Mouse (Mus musculus) kidney, adult 2 months (tissue): ENCODE data around the gene Sdc4. TPM values are rescaled to one million over a fixed set of nuclear protein-coding genes. Genes with fewer than 3 reads are reported as not detected.

ENCODE experiments used
- DNase-seq: peaks from one replicate; pipeline ENCODE4 v3.0.0; 2021
- H3K27ac ChIP-seq: fragments of 200-500 bp; 2 replicates; pipeline ENCODE4 v1.5.1; 2012; ENCODE audit warnings: low read depth, low read length, control low read depth, inconsistent platforms; ENCODE audit not compliant: insufficient read depth
- H3K27me3 ChIP-seq: fragments of 200-500 bp; replicated peaks from 2 replicates; pipeline ENCODE4 v1.6.1; 2012; ENCODE audit warnings: mild to moderate bottlenecking, moderate library complexity, low read length, inconsistent platforms; ENCODE audit not compliant: control insufficient read depth, insufficient read depth
- H3K36me3 ChIP-seq: fragments of 200-500 bp; 2 replicates; pipeline ENCODE4 v1.6.1; 2012; ENCODE audit warnings: mild to moderate bottlenecking, moderate library complexity, low read length, inconsistent platforms; ENCODE audit not compliant: control insufficient read depth, insufficient read depth
- H3K4me1 ChIP-seq: fragments of 200-500 bp; 2 replicates; pipeline ENCODE4 v1.6.1; 2011; ENCODE audit warnings: low read length; ENCODE audit not compliant: control insufficient read depth, insufficient read depth
- H3K4me3 ChIP-seq: fragments of 200-500 bp; 2 replicates; pipeline ENCODE4 v1.5.1; 2011; ENCODE audit warnings: mild to moderate bottlenecking, low read depth, low read length, control low read depth; ENCODE audit not compliant: insufficient read depth
- CTCF ChIP-seq: fragments of 200-500 bp; conservative IDR thresholded peaks from 2 replicates; pipeline ENCODE4 v1.5.1; 2011; ENCODE audit warnings: low read depth, mild to moderate bottlenecking, control low read depth, low read length, moderate library complexity, mixed read lengths; ENCODE audit not compliant: insufficient read depth, insufficient read length
- POLR2A ChIP-seq: fragments of 200-500 bp; IDR thresholded peaks from one replicate; pipeline ENCODE4 v1.6.1; 2011; ENCODE audit warnings: low read depth, low read length, control low read depth
- WGBS: fragments of 180-500 bp; shearing (Covaris S2); methylation state at CpG from one replicate; pipeline ENCODE4 v1.1.7; 2018; 5-methylcytosine and 5-hydroxymethylcytosine counted together
- polyA plus RNA-seq: library from polyadenylated mRNA; depleted of rRNA; stranded (reverse); fragments of >200 nt; gene quantifications from 2 replicates; pipeline ENCODE4 v1.2.3, GENCODE M21; 2012

The Sdc4 gene
- polyA plus RNA-seq, 1 experiment: 212 TPM

GRCm38 (mm10) chr2:164396911-164397310 is 46.8 kb downstream of the Sdc4 start:
- no peak for DNase-seq
- Histone ChIP-seq H3K27ac (no peak overlapping the region), H3K4me3 (no peak overlapping the region), H3K4me1 (no peaks in the 10 kb centered on the region), H3K27me3 (no peaks in the 10 kb centered on the region), H3K36me3 (no peaks in the 10 kb centered on the region)
- TF ChIP-seq POLR2A (no peak), CTCF (no peak)
- WGBS: 74% methylated on average over 12 of the region's 12 CpGs

- 88% methylated on average over 7 of the region's 7 CpGs for WGBS
- Histone ChIP-seq H3K36me3 (no peaks in the 10 kb centered on the region), H3K4me3 (no peak overlapping the region), H3K27me3 (no peaks in the 10 kb centered on the region), H3K4me1 (no peaks in the 10 kb centered on the region), H3K27ac (no peak overlapping the region)
- DNase-seq: no peak
- TF ChIP-seq POLR2A (no peak), CTCF (no peak)
These were observed 47.6 kb downstream of the Sdc4 start for GRCm38 (mm10) chr2:164396076-164396475.

GRCm38 (mm10) chr2:164393126-164393525 is 50.6 kb downstream of the Sdc4 start:
- WGBS: 80% methylated on average over 29 of the region's 29 CpGs
- H3K27me3 ChIP-seq: peaks cover 4% of the 10 kb centered on the region; the same call in 1 of the 2 replicates
- no peak for DNase-seq

GRCm38 (mm10) chr2:164389499-164389898 is 54.2 kb downstream of the Sdc4 start:
- DNase-seq: peak; percentile 77
- Histone ChIP-seq H3K27ac (no peak overlapping the region), H3K4me1 (no peaks in the 10 kb centered on the region), H3K36me3 (no peaks in the 10 kb centered on the region), H3K4me3 (peak overlapping the region; percentile 40), H3K27me3 (peaks cover 4% of the 10 kb centered on the region; the same call in 1 of the 2 replicates)
- under 1% methylated on average over 30 of the region's 30 CpGs for WGBS
- TF ChIP-seq POLR2A: no peak
- TF ChIP-seq CTCF: peak; percentile 64

More at GRCm38 (mm10) chr2:164393126-164393525, 50.6 kb downstream of the Sdc4 start:
- H3K36me3 ChIP-seq: no peaks in the 10 kb centered on the region
- no peak for TF ChIP-seq POLR2A
- TF ChIP-seq CTCF: no peak
- no peak overlapping the region for H3K27ac ChIP-seq
- H3K4me1 ChIP-seq: no peaks in the 10 kb centered on the region
- H3K4me3 ChIP-seq: no peak overlapping the region

- TF ChIP-seq POLR2A (no peak), CTCF (no peak)
- DNase-seq: no peak
These were observed 54.7 kb downstream of the Sdc4 start, which contains the start of gene Slpi for GRCm38 (mm10) chr2:164389020-164389419. Gene Slpi, minus strand, starts transcription at chr2:164389095.

GRCm38 (mm10) chr2:164386953-164387352 is 56.7 kb downstream of the Sdc4 start:
- TF ChIP-seq CTCF: peak; percentile 52
- TF ChIP-seq POLR2A: no peak
- no peaks in the 10 kb centered on the region for H3K36me3 ChIP-seq
- peaks cover 4% of the 10 kb centered on the region; the same call in 1 of the 2 replicates for H3K27me3 ChIP-seq
- H3K4me1 ChIP-seq: no peaks in the 10 kb centered on the region
- peak; percentile 27 for DNase-seq
- no peak overlapping the region for H3K27ac ChIP-seq
- H3K4me3 ChIP-seq: no peak overlapping the region
- 19% methylated on average over 8 of the region's 8 CpGs for WGBS

More at GRCm38 (mm10) chr2:164389020-164389419, 54.7 kb downstream of the Sdc4 start, which contains the start of gene Slpi:
- H3K27me3 ChIP-seq: peaks cover 4% of the 10 kb centered on the region; the same call in 1 of the 2 replicates
- no peak within 1 kb of the TSS for H3K27ac ChIP-seq
- WGBS: 2% methylated on average over 17 of the region's 17 CpGs
- no peaks in the 10 kb centered on the region for H3K4me1 ChIP-seq
- H3K4me3 ChIP-seq: peak within 1 kb of the TSS; percentile 40
- H3K36me3 ChIP-seq: no peaks in the 10 kb centered on the region

GRCm38 (mm10) chr2:164385927-164386763 is 57.5 kb downstream of the Sdc4 start:
- TF ChIP-seq POLR2A: no peak
- no peak for TF ChIP-seq CTCF
- WGBS: 12% methylated on average over 18 of the region's 18 CpGs
- no peak for DNase-seq
- no peak overlapping the region for H3K27ac ChIP-seq
- H3K27me3 ChIP-seq: peaks cover 4% of the 10 kb centered on the region; the same call in 1 of the 2 replicates
- H3K36me3 ChIP-seq: no peaks in the 10 kb centered on the region
- no peaks in the 10 kb centered on the region for H3K4me1 ChIP-seq
- H3K4me3 ChIP-seq: no peak overlapping the region
